Mouse (Mus musculus): Measurements from ENCODE around the gene Arhgdia. TPM values are rescaled to one million over a fixed set of nuclear protein-coding genes. Genes with fewer than 3 reads are reported as not detected.
A peak's percentile ranks its signal among the peaks of the same experiment; 100 is the strongest.

The Arhgdia gene
- polyA plus RNA-seq, 1 experiment from 2014 or later, result 345 TPM

DNA sequence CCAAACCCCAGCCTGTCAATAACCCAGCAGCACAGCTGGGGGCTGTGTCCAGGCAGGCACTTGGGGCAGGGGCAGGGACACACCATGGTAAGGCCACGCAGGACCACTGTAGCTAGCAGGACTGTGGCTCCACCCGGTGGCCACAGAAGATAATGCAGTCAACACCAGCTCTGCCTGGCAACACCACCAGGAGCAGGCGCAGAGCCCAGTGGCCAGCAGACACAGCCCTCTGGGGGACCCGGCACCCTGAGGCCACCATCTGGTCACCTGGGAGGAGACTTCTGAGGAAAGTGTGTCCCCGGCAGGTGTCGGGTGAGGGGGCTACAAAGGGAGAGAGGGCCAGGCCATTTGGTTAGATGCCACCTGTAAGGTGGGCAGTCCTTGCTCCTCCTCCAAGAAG, 31.3 kb upstream of the Arhgdia start:
- H3K9me3 ChIP-seq (replicated peaks), result no peaks in the 10 kb centered on the region
- H3K4me2 ChIP-seq, result no peak overlapping the region
- H3K27me3 ChIP-seq, result no peaks in the 10 kb centered on the region
- 40% methylated on average over 6 of the region's 6 CpGs for WGBS
- no peak for ATAC-seq (replicated peaks; ENCODE audit: insufficient number of reproducible peaks, insufficient read depth, low FRiP score, low read depth)
- H3K27ac ChIP-seq, result no peak overlapping the region
- no peak overlapping the region for H3K9ac ChIP-seq
- H3K4me3 ChIP-seq, result no peak overlapping the region
- H3K4me1 ChIP-seq (replicated peaks), result peaks cover 34% of the 10 kb centered on the region
- H3K36me3 ChIP-seq, result peaks cover 43% of the 10 kb centered on the region

DNA sequence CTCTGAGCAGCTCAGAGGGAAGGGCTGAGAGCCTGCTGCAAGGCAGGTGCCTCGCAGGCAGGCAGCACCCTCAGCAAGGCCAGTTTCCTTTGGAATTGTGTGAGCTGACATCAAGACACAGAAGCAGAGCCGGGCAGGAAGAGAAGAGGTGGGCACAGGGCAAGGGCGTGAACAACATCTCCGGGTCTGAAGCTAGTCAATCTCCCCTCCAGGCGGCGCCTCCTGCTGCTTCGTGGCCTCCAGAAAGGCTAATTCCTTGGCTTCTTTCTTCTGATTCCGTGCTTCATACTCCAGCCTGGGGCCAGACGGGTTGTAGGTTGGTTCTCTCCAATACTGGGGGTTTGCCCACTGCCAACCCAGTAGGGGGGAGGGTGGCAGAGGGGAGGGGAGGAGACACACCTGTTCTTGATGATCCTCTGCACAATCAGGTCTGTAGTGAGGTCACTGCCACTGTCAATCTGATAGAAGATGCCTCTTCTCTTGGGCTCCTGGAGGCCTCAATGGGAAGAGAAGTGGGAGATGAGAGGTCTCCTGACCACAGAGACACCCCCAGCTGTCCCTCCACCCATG, 29.1 kb upstream of the Arhgdia start:
- peaks cover 38% of the 10 kb centered on the region for H3K4me1 ChIP-seq (replicated peaks)
- no peaks in the 10 kb centered on the region for H3K9me3 ChIP-seq (replicated peaks)
- H3K27me3 ChIP-seq, result no peaks in the 10 kb centered on the region
- peaks cover 47% of the 10 kb centered on the region for H3K36me3 ChIP-seq
- no peak overlapping the region for H3K27ac ChIP-seq
- no peak overlapping the region for H3K4me2 ChIP-seq
- 84% methylated on average over 9 of the region's 9 CpGs for WGBS
- H3K9ac ChIP-seq, result no peak overlapping the region
- ATAC-seq (replicated peaks; ENCODE audit: insufficient number of reproducible peaks, insufficient read depth, low FRiP score, low read depth), result no peak
- no peak overlapping the region for H3K4me3 ChIP-seq

DNA sequence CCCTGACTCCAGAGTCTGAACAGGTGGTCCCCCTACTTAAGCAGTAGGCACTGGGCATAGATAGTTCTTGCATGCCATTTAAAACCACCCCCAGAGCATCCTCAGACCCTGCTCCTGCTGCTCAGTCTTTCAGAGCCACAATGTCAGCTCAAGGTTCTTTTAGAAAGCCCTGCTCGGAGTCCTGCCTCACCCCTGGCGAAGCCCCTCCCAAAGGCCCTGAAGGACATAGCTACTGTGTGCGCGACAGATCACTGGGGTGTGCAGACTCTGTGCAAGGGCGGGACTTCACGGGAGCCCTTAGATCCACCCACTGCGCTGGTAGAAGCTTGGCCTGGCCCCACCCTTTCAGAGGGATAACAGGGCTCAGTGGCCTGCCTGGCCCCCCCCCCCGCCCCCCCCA, 27.8 kb upstream of the Arhgdia start:
- peak; percentile 61 for ATAC-seq (replicated peaks; ENCODE audit: insufficient number of reproducible peaks, insufficient read depth, low FRiP score, low read depth)
- peak overlapping the region; percentile 46 for H3K4me3 ChIP-seq
- H3K36me3 ChIP-seq, result peaks cover 55% of the 10 kb centered on the region
- peak overlapping the region; percentile 80 for H3K4me2 ChIP-seq
- peak overlapping the region; percentile 61 for H3K27ac ChIP-seq
- H3K4me1 ChIP-seq (replicated peaks), result peaks cover 38% of the 10 kb centered on the region
- WGBS, result 27% methylated on average over 8 of the region's 8 CpGs
- H3K9ac ChIP-seq, result peak overlapping the region; percentile 55
- H3K9me3 ChIP-seq (replicated peaks), result no peaks in the 10 kb centered on the region
- no peaks in the 10 kb centered on the region for H3K27me3 ChIP-seq

DNA sequence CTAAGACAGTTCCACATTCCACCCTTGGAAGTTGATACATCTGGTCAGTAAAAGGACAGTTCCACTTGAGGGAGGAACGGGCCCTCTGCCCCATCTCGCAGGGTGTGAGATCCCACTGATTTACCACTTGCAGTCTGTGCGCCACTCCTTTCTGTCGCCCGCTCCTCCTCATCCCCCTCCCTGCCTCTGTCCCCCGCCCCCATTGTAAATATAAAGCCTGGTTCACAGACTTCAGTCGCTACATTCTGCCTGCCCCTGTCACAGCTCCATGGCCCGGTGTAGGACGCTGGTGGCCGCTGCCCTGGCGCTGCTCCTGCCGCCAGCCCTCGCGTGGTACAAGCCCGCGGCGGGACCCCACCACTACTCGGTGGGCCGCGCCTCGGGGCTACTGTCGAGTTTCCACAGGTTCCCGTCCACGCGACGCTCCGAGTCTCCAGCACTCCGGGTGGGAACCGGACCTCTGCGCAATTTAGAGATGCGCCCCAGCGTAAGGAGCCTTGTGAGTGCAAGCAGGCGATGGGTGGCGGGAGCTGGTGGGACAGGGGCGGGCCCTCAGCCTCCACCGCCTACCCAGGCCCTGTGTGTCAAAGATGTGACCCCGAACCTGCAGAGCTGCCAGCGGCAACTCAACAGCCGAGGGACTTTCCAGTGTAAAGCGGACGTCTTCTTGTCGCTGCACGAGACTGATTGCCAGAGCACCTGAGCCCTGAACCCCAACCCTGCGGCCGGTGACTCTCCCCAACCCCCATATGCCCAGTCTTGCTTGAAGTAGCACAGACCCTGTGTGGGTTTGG, 27.0 kb upstream of the Arhgdia start, which contains the start of gene Npb:
Gene Npb, plus strand, starts transcription at position 237 of the 794 bp plus-strand sequence.
- H3K27ac ChIP-seq, result peak within 1 kb of the TSS; percentile 61
- 9% methylated on average over 45 of the region's 45 CpGs for WGBS
- H3K9me3 ChIP-seq (replicated peaks), result no peaks in the 10 kb centered on the region
- peaks cover 55% of the 10 kb centered on the region for H3K36me3 ChIP-seq
- peak within 1 kb of the TSS; percentile 46 for H3K4me3 ChIP-seq
- no peak for ATAC-seq (replicated peaks; ENCODE audit: insufficient number of reproducible peaks, insufficient read depth, low FRiP score, low read depth)
- H3K27me3 ChIP-seq, result no peaks in the 10 kb centered on the region
- peaks cover 38% of the 10 kb centered on the region for H3K4me1 ChIP-seq (replicated peaks)
- H3K9ac ChIP-seq, result peak within 1 kb of the TSS; percentile 55
- peak within 1 kb of the TSS; percentile 80 for H3K4me2 ChIP-seq

DNA sequence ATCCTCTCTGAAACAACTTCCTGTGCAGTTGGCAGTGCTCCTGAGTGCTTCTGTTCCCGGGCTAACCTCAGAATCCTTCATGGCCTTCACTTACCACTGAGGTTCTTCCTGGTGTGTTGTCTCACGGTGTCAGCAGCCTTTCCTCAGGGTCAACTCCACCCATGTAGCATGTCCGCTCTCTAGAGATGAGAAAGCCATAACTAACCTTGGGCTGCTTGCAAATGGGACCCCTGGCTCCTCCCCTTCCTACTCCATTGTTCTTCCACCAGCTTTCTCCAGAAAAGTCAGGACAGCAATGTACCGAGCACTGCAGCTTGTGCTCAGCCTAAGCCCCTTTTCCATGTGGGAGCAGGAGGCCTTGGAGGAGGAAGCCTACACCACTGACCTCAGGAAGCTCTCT, 25.3 kb upstream of the Arhgdia start:
- H3K27me3 ChIP-seq, result no peaks in the 10 kb centered on the region
- H3K27ac ChIP-seq, result peak overlapping the region; percentile 27; the same call in 1 of the 2 replicates
- peaks cover 38% of the 10 kb centered on the region for H3K4me1 ChIP-seq (replicated peaks)
- H3K4me3 ChIP-seq, result no peak overlapping the region
- 81% methylated on average over 4 of the region's 4 CpGs for WGBS
- peaks cover 55% of the 10 kb centered on the region for H3K36me3 ChIP-seq
- no peak overlapping the region for H3K4me2 ChIP-seq
- ATAC-seq (replicated peaks; ENCODE audit: insufficient number of reproducible peaks, insufficient read depth, low FRiP score, low read depth), result no peak
- no peak overlapping the region for H3K9ac ChIP-seq
- H3K9me3 ChIP-seq (replicated peaks), result no peaks in the 10 kb centered on the region

DNA sequence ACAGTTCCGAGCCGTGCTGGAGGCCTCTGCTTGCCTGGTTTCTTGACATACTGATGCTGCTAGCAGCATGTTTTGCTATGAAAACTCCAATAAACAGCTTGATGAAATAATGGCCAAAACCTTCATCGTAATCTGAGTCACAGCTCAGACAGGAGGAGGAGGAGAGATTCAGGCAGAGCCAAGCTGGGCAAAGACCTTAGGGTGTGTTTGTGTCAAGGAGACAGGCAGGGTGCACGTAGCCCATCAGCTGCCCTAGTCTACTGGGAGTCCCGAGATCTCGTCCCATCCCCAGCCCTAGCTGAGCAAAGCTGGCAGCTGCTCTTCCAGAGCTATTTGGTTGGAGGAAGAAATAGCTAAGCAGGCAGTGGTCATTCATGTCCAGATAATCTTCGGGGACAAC, 24.2 kb upstream of the Arhgdia start:
- Histone ChIP-seq H3K27me3 (no peaks in the 10 kb centered on the region), H3K27ac (no peak overlapping the region), H3K36me3 (peaks cover 53% of the 10 kb centered on the region), H3K4me3 (no peak overlapping the region), H3K4me2 (no peak overlapping the region), H3K9ac (no peak overlapping the region), H3K4me1 (replicated peaks) (peaks cover 38% of the 10 kb centered on the region), H3K9me3 (replicated peaks) (no peaks in the 10 kb centered on the region)
- no peak for ATAC-seq (replicated peaks; ENCODE audit: insufficient number of reproducible peaks, insufficient read depth, low FRiP score, low read depth)
- 86% methylated on average over 7 of the region's 7 CpGs for WGBS

DNA sequence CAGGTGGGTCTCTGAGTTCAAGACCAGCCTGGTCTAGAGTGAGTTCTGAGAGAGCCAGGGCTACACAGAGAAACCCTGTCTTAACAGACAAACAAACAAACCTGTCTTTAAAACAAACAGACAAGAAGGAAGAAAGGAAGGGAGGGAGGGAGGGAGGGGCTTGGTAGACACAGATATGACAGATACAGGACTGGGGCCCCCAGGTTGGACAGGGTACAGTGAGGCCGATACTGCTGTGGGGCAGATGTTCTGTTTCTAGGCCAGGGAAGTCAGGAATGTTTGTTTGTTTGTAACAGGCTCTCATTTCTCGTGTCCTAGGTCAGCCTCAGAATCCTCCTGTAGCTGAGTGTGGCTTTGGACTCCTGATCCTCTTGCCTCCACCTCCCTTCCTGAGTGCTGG, 22.1 kb upstream of the Arhgdia start:
- no peak overlapping the region for H3K4me2 ChIP-seq
- no peaks in the 10 kb centered on the region for H3K9me3 ChIP-seq (replicated peaks)
- 79% methylated on average over 2 of the region's 2 CpGs for WGBS
- H3K4me1 ChIP-seq (replicated peaks), result peaks cover 38% of the 10 kb centered on the region
- no peaks in the 10 kb centered on the region for H3K27me3 ChIP-seq
- peaks cover 50% of the 10 kb centered on the region for H3K36me3 ChIP-seq
- no peak overlapping the region for H3K9ac ChIP-seq
- ATAC-seq (replicated peaks; ENCODE audit: insufficient number of reproducible peaks, insufficient read depth, low FRiP score, low read depth), result no peak
- H3K4me3 ChIP-seq, result no peak overlapping the region
- no peak overlapping the region for H3K27ac ChIP-seq

DNA sequence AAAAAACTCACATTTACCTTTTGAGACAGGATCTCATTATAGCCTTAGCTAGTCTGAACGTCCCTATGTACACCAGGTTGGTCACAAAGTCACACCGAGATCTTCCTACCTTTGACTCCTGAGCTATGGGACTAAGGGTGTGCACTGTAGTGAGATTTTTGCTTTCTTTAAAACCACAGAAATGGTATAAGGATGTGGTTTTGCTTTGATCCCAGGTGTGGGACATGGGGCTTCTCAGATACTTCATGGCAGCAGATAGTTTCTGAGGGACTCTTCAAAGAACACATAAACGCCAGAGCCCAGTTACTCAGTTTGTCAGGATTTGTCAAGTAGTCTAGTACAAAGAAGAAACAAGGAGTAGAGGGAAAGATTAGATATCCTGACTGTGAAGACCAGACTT, 19.3 kb upstream of the Arhgdia start:
- no peak overlapping the region for H3K4me3 ChIP-seq
- ATAC-seq (replicated peaks; ENCODE audit: insufficient number of reproducible peaks, insufficient read depth, low FRiP score, low read depth), result no peak
- no peaks in the 10 kb centered on the region for H3K27me3 ChIP-seq
- H3K9me3 ChIP-seq (replicated peaks), result no peaks in the 10 kb centered on the region
- peaks cover 31% of the 10 kb centered on the region for H3K4me1 ChIP-seq (replicated peaks)
- H3K4me2 ChIP-seq, result no peak overlapping the region
- 87% methylated on average over 3 of the region's 3 CpGs for WGBS
- peaks cover 59% of the 10 kb centered on the region for H3K36me3 ChIP-seq
- H3K27ac ChIP-seq, result no peak overlapping the region
- no peak overlapping the region for H3K9ac ChIP-seq

DNA sequence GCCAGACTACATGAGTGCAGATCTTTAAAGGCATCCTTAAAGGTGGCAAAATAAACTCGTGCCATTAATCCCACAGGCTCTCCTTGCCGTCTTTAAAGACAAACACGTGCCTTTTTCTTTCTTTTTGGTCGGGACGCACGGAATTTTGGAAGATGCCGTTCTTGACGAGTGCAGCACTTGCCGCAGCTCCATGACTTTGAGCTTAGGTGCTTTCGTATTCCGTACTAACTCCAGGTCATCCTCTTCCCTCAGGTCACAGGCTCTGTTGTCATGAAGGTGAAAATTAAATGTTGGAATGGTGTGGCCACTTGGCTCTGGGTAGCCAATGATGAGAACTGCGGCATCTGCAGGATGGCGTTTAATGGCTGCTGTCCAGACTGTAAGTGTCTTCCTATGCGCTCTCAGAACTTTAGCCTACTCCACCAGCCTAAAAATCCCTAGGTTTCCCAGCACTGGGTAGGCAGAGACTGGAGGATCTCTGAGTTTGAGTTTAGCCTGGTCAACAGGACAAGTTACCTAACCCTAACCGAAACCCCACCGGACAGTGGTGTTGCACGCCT, 17.6 kb upstream of the Arhgdia start:
- Histone ChIP-seq H3K9ac (peak overlapping the region; percentile 71), H3K4me1 (replicated peaks) (peaks cover 31% of the 10 kb centered on the region), H3K4me2 (peak overlapping the region; percentile 92), H3K36me3 (peaks cover 57% of the 10 kb centered on the region), H3K27ac (peak overlapping the region; percentile 93), H3K9me3 (replicated peaks) (no peaks in the 10 kb centered on the region), H3K27me3 (no peaks in the 10 kb centered on the region), H3K4me3 (peak overlapping the region; percentile 98)
- 43% methylated on average over 17 of the region's 17 CpGs for WGBS
- ATAC-seq (replicated peaks; ENCODE audit: insufficient number of reproducible peaks, insufficient read depth, low FRiP score, low read depth), result no peak

DNA sequence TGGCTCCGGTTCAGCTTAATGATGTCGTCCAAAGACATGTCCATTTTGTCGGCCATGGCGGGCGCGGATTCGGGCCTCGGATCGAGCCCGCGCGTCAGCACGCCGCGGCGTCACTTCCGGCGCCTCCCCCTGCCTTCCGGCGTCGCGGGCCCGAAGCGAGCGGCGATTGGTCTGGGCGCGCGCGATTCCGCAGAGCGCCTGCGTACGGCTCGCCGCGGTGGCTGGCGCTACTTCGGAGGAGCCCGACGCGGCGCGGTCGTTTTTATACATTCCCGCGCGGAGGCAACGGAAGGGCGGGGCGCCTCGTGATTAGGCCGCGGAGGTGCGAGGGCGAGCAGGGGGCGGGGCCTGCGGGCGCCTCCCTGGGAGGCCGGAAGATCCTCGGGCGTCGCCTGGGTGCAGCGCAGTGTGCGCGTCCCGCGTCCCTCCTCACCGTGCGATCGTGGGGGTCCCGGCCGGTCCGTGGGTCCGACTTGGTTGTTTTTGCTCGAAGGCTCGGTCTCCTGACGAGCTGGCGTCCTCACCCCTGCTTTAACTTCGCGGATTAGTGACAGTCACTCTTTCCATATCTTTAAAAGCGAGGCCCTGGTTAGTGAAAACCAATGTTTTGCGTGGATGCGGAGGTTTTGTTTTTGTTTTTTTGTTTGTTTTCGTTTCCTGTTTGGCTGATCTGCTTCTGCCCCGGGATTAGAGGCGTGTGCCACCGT, 17.0 kb upstream of the Arhgdia start, which contains the start of the genes Alyref and Anapc11:
Gene Alyref, minus strand, starts transcription at position 83 of the 707 bp plus-strand sequence.
Gene Anapc11, plus strand, starts transcription at position 139 of the 707 bp plus-strand sequence.
- under 1% methylated on average over 88 of the region's 88 CpGs for WGBS
- peak within 1 kb of the TSS; percentile 99 for H3K9ac ChIP-seq
- ATAC-seq (replicated peaks; ENCODE audit: insufficient number of reproducible peaks, insufficient read depth, low FRiP score, low read depth), result peak; percentile 96
- H3K4me2 ChIP-seq, result peak within 1 kb of the TSS; percentile 92
- no peaks in the 10 kb centered on the region for H3K27me3 ChIP-seq
- peak within 1 kb of the TSS; percentile 93 for H3K27ac ChIP-seq
- no peaks in the 10 kb centered on the region for H3K9me3 ChIP-seq (replicated peaks)
- peaks cover 58% of the 10 kb centered on the region for H3K36me3 ChIP-seq
- H3K4me1 ChIP-seq (replicated peaks), result peaks cover 31% of the 10 kb centered on the region
- H3K4me3 ChIP-seq, result peak within 1 kb of the TSS; percentile 98
